ENCODE assay signal across 24 mouse cellular contexts in the genomic region with DNA sequence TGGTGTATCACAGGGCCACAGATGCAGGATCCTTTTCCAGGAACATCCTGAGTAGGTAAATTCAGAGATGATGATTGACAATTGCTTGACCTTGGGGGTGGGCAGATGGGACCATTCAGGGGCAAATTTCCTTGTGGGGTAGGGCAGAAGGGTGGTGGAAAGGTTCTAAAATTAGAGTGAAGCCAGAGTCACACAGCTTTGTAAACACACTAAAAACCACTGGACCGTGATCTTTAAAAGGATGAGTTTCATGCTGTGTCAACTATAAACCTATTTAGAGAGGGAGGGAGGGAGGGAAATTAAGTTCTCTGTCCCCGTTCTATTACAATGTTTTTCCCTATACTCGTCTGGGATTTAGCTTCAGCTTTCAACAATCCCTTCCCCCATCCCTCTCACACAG.
"Had no signal": no experiment of that assay in that cellular context is flagged by ENCODE, and none has a peak within 500 bp of the region (broad histone marks: within the 10 kb centered on the region; RNA-seq: fewer than 3 reads in every experiment).

No protein-coding gene starts in this region.

- H3K27ac ChIP-seq: heart, adult 2 months; heart, embryonic 13.5 days; heart, embryonic 15.5 days; hindbrain, embryonic 13.5 days; hindbrain, embryonic 15.5 days; hindbrain, postnatal 0 days; limb, embryonic 13.5 days; limb, embryonic 15.5 days; liver, embryonic 12.5 days; liver, embryonic 14.5 days had no signal

- ATAC-seq: forebrain, postnatal 0 days; hindbrain, postnatal 0 days; intestine, embryonic 16.5 days; liver, embryonic 12.5 days had no signal

- H3K9me3 ChIP-seq: limb, embryonic 15.5 days had no signal

- H3K27me3 ChIP-seq: heart, embryonic 13.5 days; heart, embryonic 15.5 days; hindbrain, embryonic 13.5 days; hindbrain, embryonic 15.5 days; limb, embryonic 13.5 days; limb, embryonic 15.5 days; liver, embryonic 12.5 days had no signal

- H3K4me1 ChIP-seq: heart, embryonic 13.5 days; hindbrain, embryonic 13.5 days; hindbrain, embryonic 15.5 days; liver, embryonic 12.5 days had no signal

- H3K9ac ChIP-seq: forebrain, postnatal 0 days; heart, embryonic 13.5 days; heart, embryonic 15.5 days; hindbrain, embryonic 13.5 days; hindbrain, embryonic 15.5 days; limb, embryonic 13.5 days; limb, embryonic 15.5 days; liver, embryonic 12.5 days; liver, embryonic 14.5 days had no signal

- H3K4me3 ChIP-seq: heart, adult 2 months; heart, embryonic 13.5 days; heart, embryonic 15.5 days; hindbrain, embryonic 13.5 days; hindbrain, embryonic 15.5 days; limb, embryonic 13.5 days; limb, embryonic 15.5 days; liver, embryonic 12.5 days had no signal

- DNase-seq: forebrain, postnatal 0 days; gastrocnemius, postnatal 14 days; gastrocnemius, postnatal 36 days; heart, adult 11 months; heart, adult 2 months; heart, postnatal 14 days; heart, postnatal 36 days; kidney, adult 8-10 months; kidney, postnatal 10 days; kidney, postnatal 36 days; layer of hippocampus, adult 9-11 months; layer of hippocampus, postnatal 36 days; left cerebral cortex, postnatal 4 days had no signal

- H3K36me3 ChIP-seq: heart, embryonic 15.5 days; hindbrain, embryonic 13.5 days; hindbrain, embryonic 15.5 days; limb, embryonic 13.5 days; limb, embryonic 15.5 days; liver, embryonic 12.5 days had no signal

- H3K4me2 ChIP-seq: heart, embryonic 11.5 days; heart, embryonic 13.5 days; heart, embryonic 15.5 days; hindbrain, embryonic 13.5 days; hindbrain, embryonic 15.5 days; limb, embryonic 13.5 days; limb, embryonic 15.5 days; liver, embryonic 12.5 days had no signal
